Mouse (Mus musculus): ENCODE measurements around the gene Mier1.
"Not testable (repeated sequence)": the region's sequence is repeated elsewhere in the genome, so short reads cannot be mapped to it uniquely, and the experiment has no call there.

The Mier1 gene

DNA sequence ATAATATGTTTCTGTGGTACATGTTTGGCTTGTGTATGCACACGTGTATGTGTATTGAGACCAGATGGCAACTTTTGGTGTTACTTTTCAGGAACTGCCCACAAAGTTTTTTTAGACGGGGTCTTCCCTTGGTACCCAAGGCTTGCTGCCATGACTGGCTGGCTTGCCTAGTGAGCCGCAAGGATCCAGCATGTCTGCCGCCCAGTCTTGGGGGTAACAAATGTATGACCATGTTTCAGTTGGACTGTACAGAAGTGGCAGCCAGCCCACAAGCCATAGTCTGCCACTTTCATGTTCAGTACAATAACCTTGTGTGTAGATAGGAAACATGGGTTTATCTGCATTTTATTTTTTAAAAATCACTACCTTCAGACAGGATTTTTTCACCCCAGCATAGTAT is 44.6 kb downstream of the Mier1 start:
- no peak for DNase-seq (ENCODE audit: inconsistent age in 2 of 2, low spot score in 1 of 2)

DNA sequence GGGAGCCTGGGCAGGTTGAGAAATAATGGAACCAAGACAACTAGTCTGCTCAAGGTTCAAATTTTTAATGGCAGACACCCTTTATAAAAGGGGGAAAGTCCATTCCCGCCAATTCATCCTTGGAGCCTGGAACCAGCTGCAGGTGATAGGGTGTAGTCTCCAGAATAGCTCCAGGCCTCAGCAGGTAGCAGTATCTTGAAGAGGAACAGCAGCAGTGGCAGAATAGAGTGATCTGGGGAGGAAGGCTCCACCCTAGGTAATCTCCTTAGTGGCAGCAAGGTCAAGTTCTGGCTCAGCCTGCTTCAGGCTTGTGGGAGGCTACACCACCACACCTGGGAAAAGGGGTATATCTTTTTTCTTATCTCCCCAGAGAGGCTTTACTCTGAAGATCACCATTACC is 52.0 kb downstream of the Mier1 start:
- DNase-seq (ENCODE audit: inconsistent age in 2 of 2, low spot score in 1 of 2) = not testable (repeated sequence)

DNA sequence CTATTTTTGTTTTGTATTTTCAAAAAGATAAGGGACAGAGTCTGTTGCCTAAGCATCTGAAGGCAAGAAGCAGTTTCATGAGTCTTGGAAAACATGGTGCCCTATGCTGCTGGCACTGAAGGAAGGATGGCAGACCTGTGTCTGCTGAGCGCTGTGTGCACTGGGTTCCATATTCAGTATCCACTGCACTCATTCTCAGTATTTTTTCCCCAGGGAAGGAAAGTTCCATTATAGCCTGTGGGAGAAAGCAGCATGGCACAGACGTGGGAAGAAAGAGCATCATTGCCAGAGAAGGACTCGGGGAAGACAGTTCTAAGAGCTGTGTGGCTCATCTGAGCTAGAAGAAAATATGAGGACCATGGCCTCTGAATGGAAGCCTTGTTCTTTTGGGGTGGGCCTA is 57.1 kb downstream of the Mier1 start:
- no peak for DNase-seq (ENCODE audit: inconsistent age in 2 of 2, low spot score in 1 of 2)

DNA sequence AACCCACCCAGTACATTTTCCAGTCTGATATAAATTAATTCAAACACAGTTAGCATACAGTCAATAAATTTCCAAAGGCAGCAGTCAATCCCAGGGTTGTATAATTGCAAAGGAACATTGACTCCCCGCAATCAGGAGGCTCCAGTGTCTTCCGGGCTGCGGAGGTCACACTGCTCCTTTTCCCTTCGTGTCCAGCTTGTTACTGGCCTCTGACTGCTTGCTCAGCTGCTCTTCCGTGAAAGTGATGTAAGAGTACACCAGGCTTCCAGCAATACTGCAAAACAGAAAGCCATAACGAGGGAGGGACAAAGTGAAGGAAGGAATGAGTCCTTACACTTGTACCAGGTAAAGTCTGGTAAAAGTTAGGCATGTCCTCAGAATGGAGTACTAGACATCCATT is 59.3 kb downstream of the Mier1 start:
- DNase-seq (ENCODE audit: inconsistent age in 2 of 2, low spot score in 1 of 2) = no peak

DNA sequence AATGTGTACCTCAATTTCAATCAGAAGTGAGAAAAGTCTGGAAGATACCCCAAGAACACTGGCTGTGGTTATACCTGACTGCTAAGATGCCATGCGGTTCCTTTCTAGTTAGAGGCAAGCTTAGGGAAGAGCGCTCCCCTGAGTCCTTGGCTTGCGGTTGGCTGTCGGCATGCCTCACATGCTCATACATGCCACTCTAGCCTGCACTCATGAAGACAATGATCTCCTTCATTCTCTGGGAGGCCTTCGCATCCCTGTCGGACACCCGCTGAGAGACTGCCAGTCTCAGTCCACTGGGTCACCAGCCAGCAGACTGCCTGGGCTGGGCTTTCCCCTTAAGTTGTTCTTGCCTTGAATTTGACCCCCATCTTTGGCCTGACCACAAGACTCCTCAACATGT is 59.8 kb downstream of the Mier1 start:
- no peak for DNase-seq (ENCODE audit: inconsistent age in 2 of 2, low spot score in 1 of 2)

DNA sequence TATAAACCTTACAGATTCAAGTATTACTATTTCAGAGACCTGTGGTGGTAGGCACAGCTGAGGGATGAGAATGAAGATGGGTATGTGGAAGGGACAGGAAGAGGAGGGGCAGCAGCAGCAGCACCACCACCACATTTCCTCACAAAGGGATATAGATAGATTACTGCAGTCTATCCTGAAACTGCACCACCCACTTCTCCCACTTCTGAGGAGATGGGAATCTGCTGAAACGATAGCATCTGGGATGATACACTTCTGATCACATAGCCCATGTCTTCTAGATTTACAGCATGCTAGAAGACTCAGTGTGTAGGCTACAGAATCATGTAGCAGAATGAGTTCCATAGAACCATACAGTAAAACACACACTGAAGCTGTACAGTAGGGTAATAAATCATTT is 63.5 kb downstream of the Mier1 start:
- DNase-seq (ENCODE audit: inconsistent age in 2 of 2, low spot score in 1 of 2) = no peak

DNA sequence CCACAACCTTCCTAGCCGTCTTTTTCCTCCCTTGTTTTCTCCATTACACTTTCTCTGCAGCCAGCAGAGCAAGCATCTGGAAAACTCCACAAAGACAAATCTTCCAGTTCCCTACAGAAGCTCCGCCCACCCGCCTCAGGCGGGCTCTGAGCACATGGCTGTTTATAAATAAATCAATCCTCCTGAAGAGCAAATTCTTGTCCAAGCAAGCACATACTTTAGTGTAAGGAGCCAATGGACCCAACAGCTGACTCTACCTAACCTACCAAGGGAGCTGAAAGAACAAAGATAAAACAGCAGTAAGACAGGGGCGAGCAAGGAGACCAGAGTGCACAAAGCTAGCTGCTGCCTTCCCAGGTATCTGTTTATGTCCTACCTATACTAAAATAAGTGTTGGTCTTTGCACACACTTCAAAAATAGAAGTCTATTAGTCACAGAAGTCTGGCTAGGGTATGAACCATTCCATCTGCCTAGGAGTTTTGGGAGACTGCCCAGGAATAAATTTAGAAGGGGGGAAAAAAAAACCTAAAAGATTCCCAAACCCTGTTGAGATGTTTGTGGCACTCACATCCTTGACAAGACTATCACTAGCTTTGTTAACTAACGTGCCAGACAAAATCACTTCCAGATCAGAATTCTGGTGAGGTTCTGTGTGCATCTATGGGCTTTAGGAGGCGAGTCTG is 64.6 kb downstream of the Mier1 start:
- peak; percentile 25 to 53 for DNase-seq (ENCODE audit: inconsistent age in 2 of 2, low spot score in 1 of 2)

DNA sequence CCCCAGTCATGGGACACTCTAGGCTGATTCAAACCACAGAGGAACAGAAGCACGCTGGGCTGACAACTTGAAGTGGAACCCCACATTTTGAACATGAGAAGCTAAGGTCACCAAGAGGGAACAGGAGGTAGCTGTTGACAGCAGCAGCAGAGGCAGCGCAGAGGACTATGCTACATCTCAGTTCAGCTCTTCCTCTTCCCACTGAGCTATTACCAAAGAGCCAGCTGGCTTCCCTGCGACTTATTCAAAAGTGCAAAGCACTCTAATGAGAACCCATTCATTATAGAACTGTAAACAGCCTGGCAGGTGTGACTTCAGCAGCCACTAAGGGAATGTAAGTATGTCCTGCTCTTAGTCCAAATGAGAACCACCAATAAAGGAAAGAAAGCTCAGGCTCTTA is 65.4 kb downstream of the Mier1 start:
- no peak for DNase-seq (ENCODE audit: inconsistent age in 2 of 2, low spot score in 1 of 2)

DNA sequence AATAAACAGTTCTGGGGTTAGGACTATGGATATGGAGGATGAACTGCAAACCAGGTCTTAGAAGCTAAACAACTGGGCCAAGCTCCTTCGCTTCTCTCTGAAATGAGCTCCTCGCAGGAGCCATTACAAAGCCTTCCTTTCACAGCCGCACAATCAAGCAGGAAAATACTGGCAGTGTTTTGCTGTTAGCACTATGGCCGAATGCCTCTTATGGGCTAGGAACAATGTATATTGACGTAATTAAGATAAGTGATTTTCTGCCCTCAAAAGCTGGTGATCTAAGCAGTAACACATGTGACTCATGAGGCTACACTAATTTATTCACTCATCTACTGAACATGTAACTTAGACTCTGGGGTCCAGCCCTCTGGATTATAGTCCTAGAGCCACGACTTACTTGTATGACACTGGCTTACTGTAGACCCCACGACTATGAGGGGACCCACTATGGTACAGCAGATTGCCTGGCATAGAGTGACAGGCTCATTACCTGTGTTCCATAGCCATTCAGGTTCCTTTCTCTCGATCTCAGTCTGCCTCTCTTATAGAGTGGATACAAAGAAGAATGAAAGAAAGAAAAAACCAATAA is 66.2 kb downstream of the Mier1 start:
- no peak for DNase-seq (ENCODE audit: inconsistent age in 2 of 2, low spot score in 1 of 2)

DNA sequence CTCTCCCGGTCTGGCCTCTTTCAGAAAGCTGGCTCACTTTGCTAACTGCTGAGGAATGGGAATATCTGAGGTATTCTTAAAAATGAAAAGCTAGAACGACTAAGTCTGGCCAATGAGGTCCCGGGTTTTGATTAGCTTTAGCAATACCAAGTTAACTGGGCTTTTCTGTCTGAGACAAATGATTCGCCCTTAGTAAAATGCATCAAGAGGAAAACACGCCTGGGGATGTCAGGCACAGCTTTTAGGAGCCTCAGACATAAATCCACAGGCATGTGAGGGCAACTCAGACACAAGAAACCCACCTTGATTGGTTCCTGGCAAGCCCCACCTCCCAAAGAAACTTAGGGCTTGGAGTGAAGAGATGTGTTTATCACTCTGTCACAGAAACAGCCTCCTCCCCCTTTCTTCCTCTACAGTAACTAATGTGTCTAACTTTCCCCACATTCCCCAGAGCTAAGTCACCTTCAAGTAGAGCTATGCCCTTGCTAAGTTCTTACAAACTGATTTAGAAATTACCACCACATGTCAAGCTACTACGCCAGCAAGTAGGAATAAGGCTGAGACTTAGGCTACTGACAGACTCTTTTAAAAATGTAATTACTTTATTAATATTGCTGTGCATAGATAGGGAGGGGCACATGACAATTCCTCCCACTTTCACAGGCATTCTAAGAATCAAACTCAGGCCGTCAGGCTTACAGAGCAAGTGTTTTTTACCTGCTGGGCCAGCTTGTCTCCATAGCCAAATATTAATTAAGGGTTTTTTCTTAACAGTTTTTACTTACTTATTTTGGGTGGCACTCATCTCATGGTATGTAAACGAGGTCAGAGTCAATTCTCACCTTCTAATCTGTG is 74.8 kb downstream of the Mier1 start:
- DNase-seq (ENCODE audit: inconsistent age in 2 of 2, low spot score in 1 of 2) = no peak

DNA sequence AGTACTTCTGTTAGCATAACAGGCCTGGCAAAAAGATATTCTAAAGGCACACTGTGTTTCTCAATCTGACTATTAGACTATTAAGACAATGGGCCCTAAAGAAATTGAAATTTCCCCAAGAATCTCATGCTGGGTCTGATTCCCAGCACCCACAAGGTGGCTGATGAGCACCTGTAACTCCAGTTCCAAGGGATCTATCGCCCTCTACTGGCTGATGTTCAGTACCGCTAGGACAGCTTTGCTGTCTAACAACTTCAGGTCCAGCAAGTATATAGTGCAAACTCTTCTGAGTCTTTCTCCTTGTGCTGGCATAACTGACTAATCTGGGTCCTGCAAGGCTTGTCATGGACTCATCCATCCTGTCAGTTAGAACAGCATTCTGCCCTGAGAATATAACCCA is 78.2 kb downstream of the Mier1 start:
- DNase-seq (ENCODE audit: inconsistent age in 2 of 2, low spot score in 1 of 2) = no peak

DNA sequence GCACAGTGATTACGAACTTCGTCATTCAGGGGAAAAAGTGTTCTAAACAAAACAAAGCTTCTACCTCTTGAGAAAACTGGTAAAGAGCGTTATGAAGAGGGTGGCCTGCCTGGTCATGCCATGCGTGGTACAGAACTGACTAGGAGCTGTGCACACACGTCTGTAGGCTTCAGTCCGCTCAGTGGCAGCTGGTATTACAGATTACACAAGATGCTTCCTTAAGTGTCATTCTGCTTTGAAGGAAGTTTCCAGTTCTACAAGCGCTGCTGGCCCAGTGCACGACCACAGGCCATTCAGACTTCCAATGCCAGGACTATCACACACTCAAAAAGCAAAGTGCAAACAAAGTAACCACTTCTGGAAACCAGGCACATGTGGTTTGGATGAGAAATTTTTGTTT is 83.2 kb downstream of the Mier1 start:
- no peak for DNase-seq (ENCODE audit: inconsistent age in 2 of 2, low spot score in 1 of 2)

DNA sequence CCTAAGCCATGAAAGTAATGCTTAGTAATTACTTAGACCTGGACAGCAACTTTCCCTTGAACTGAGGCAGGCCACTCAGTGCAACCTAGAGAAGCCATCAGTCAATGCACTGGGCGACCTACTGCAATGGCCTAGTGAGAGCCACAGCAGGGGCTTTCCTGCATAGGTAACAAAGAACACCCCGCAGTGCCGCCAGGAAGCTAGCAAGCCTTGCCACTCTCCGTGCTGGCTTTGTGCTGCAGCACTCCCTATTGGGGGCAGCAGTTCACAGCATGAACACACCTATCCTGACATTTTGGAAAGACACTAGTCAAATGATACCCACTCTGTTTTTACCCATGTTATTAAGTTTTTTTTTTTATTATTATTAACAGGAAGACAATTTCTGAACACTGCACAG is 84.9 kb downstream of the Mier1 start:
- no peak for DNase-seq (ENCODE audit: inconsistent age in 2 of 2, low spot score in 1 of 2)

DNA sequence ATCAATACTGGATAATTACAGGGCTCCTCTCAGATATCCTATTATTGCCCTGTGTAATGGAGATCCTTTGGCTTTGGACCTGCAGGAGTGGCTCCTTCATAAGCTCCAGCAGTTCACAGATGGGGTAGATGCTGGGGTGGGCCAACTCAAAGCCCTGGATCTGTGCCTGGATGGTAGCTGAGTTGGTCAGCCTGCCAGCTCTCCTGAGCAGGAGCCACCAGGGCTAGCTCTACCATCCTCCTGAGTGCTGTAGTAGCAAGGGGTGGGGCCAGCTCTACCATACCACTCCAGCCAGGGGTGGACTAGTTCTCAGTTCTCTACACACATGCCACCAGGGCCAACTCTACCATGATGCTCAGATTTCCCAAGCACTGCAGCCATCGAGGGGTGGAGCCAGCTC is 85.9 kb downstream of the Mier1 start:
- peak in 1 of 2 experiments; percentile 49 for DNase-seq (ENCODE audit: inconsistent age in 2 of 2, low spot score in 1 of 2)

DNA sequence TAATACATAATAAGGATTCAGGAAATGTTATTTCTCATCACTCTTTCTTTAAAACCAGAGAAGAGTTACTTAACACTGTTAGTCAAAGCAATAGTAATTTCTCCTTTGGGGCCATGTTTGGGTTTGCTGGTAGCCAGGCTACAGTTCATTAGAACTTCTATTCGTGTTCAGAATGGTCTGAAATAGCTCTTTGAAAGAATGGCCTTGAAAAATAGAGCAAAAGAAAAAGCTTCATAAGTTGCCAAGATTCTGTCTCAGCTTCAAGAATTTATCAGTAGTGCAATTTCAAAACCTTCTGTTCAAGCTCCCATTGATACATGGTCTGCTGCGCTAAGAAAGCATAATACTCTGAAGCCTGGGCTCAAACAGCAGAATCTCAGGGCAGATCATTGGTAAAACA is 89.5 kb downstream of the Mier1 start:
- peak in 1 of 2 experiments; percentile 75 for DNase-seq (ENCODE audit: inconsistent age in 2 of 2, low spot score in 1 of 2)

DNA sequence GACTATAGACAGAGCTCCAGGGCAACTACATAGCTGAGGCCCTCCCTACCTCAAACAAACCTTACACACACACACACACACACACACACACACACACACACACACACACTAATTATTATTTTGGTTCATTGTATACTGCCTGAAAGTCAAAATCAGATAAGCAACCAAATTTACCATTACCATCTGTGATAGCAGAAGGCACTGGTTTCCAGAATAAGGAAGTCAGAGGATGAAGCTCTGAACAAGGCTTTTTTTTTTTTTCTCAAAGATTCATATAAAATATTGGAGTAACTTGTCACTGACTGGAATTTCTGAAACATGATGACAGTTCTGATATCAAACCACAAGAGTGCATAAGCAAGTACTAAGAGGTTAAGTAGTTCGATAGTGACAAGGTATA is 94.4 kb downstream of the Mier1 start:
- no peak for DNase-seq (ENCODE audit: inconsistent age in 2 of 2, low spot score in 1 of 2)

DNA sequence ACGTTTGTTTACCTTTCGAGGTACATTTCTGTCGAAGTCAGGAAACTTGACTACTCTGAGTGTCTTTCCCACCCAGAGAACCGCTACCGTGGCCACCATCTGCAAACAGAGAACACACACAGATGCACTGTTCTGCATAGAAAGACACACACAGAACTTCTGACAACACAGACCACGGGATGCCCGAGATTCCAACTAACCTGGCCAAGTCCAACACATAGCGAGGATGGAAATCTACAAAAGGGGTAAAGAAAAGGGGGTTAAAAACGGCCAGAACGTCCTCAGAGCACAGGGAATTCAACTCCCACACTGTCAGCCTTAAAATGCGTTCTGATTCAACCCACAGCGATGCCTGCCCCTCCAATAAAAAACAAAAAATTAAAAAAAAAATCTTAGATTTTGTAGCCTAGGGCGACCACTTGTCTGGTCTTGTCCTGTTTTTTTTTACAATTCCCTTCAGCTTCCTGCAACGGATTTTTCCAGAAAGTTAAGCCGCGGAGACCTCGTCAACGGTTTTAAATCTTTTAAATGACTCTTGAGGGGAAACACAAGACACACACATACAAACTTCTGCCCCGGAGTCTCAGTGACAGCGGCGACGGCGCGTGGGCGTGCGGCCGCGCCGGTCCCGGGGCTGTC is 99.8 kb downstream of the Mier1 start:
- DNase-seq (ENCODE audit: inconsistent age in 2 of 2, low spot score in 1 of 2) = peak; percentile 24 to 67

DNA sequence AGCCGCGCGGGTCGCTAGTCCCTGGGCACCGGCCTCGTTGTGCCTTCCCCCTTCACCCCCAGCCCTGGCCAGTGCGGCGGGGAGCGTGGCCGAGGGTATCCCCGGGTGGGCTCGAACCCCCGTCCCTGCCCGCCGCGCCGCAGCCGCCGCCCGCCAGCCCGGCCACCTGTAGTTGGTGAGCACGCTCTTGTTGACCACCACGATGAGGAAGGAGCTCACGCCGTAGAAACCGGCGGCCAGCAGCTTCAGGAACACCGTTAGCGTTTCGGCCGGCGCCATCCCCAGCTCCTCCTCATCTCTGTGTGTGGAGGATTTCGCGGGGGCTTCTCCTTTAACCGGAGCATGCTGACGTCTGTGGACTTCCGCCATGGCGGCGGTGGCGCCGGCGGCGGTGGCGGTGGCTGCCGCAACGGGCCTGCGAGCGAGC is 100.3 kb downstream of the Mier1 start:
- peak; percentile 80 to 93 for DNase-seq (ENCODE audit: inconsistent age in 2 of 2, low spot score in 1 of 2)
